Comparison of ENCODE assay signal across 16 mouse cellular contexts in the genomic region with DNA sequence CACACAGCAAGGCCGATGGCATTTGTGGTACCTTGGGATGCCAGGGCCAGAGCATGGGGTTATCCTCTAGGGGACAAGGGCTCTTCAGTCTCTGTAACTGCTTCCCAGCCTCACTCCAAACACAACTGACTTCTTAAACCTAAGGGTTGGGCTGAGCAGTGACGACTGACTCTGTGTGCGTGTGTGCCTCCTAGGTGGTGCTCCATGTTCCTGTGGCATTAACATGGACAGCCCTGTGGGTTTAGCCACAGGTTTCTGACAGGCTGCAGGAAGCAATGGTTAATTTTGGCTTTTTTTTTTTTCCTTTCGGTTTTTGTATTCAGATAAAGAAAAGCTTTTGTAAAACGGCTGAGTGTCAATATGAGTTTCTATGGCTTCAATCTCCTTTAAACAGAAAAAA.
"Had no signal": no experiment of that assay in that cellular context is flagged by ENCODE, and none has a peak within 500 bp of the region (broad histone marks: within the 10 kb centered on the region; RNA-seq: fewer than 3 reads in every experiment).

No protein-coding gene starts in this region.

- ATAC-seq: hindbrain, postnatal 0 days; intestine, embryonic 16.5 days; liver, embryonic 12.5 days had no signal

- DNase-seq: gastrocnemius, adult 2 months; gastrocnemius, postnatal 10 days; gastrocnemius, postnatal 25 days; heart, adult 18-20 months; heart, postnatal 4 days; kidney, adult 11 months; kidney, adult 2 months; kidney, adult 9 months; kidney, postnatal 14 days; kidney, postnatal 36 days; layer of hippocampus, adult 9-11 months; layer of hippocampus, postnatal 36 days; left cerebral cortex, postnatal 4 days had no signal
